Mouse (Mus musculus) spleen, postnatal 4 days (tissue): ENCODE results near the gene Ar.

ENCODE experiments used
- DNase-seq, 2 experiments: peaks; one replicate each; pipeline ENCODE4 v3.0.0; 2022; ENCODE audit warnings: low spot score in 2 of 2

The Ar gene

DNA sequence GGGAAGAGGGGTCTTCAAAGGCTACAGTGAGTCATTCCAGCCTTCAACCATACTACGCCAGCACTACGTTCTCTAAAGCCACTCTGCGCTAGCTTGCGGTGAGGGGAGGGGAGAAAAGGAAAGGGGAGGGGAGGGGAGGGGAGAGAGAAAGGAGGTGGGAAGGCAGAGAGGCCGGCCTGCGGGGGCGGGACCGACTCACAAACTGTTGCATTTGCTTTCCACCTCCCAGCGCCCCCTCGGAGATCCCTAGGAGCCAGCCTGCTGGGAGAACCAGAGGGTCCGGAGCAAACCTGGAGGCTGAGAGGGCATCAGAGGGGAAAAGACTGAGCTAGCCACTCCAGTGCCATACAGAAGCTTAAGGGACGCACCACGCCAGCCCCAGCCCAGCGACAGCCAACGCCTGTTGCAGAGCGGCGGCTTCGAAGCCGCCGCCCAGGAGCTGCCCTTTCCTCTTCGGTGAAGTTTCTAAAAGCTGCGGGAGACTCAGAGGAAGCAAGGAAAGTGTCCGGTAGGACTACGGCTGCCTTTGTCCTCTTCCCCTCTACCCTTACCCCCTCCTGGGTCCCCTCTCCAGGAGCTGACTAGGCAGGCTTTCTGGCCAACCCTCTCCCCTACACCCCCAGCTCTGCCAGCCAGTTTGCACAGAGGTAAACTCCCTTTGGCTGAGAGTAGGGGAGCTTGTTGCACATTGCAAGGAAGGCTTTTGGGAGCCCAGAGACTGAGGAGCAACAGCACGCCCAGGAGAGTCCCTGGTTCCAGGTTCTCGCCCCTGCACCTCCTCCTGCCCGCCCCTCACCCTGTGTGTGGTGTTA is at the start of gene Ar:
Ar (plus strand) TSS at position 239 of the 812 bp plus-strand sequence.
- no peak for DNase-seq

DNA sequence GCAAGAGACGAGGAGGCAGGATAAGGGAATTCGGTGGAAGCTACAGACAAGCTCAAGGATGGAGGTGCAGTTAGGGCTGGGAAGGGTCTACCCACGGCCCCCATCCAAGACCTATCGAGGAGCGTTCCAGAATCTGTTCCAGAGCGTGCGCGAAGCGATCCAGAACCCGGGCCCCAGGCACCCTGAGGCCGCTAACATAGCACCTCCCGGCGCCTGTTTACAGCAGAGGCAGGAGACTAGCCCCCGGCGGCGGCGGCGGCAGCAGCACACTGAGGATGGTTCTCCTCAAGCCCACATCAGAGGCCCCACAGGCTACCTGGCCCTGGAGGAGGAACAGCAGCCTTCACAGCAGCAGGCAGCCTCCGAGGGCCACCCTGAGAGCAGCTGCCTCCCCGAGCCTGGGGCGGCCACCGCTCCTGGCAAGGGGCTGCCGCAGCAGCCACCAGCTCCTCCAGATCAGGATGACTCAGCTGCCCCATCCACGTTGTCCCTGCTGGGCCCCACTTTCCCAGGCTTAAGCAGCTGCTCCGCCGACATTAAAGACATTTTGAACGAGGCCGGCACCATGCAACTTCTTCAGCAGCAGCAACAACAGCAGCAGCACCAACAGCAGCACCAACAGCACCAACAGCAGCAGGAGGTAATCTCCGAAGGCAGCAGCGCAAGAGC is 1.3 kb downstream of the Ar start:
- peak in 1 of 2 experiments; percentile 60 for DNase-seq

GRCm38 (mm10) chrX:98150393-98151119 is 2.0 kb downstream of the Ar start:
- DNase-seq, result no peak

- no peak for DNase-seq
Observed at GRCm38 (mm10) chrX:98189759-98190158, 41.2 kb downstream of the Ar start.

DNA sequence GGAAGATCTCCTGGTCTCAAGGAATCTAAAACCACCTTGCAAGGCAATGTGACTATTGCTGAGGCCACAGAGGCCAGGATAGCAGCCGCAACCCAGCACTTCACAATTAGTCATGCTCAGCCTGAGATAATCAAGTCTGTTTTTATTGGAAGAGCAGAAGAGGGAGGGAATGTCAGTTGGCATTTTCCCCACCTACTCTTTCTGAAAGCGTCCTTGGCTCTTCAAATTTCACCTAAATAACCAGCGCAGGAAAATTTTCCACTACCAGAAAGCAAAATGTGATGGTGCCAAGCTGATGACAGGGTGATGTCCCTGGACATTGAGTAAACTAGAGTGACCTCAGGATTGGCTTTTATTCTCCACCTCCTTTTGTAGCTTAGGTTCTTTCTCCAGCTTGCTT is 57.2 kb downstream of the Ar start:
- DNase-seq, result no peak

- no peak for DNase-seq
Observed at GRCm38 (mm10) chrX:98207166-98207565, 58.6 kb downstream of the Ar start.

DNA sequence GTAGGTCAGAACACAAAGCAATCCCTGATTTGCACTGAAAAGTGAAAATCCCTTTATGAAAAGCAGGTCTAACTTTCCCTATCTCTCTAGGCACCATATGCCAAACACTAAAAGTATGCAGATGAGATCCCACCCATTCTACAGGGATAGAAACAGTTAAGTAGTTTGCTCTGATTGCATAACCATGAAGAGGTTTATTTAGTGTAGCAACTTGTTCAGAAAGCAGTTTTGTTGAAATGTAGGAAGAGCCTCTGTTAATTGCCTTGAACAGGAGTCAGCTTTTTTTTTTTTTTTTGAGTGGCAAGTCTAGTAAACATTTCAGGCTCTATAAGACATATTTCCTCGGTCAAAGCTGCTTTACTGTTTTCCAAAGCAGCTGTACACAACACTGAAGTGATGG is 67.5 kb downstream of the Ar start:
- no peak for DNase-seq

DNA sequence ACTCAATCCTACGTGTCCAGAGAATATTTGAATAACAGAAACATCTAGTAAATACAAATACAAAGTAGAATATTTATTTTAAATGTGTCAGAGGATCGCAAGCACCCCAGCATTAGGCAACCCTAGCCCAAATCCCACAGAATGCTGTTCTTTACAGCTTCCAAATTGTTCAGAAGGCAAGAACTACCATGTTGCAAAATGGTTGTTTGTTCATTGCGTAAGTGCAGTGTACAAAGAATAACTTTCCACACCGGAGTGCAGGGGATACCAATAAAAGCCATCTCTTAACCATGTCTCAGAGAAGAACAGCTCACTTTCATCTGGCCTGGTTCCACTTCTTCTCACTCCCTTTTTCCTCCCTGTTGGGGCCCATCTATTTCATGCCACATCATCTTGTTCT is 90.4 kb downstream of the Ar start:
- DNase-seq, result no peak

- no peak for DNase-seq
Observed at GRCm38 (mm10) chrX:98245108-98245507, 96.5 kb downstream of the Ar start.

DNA sequence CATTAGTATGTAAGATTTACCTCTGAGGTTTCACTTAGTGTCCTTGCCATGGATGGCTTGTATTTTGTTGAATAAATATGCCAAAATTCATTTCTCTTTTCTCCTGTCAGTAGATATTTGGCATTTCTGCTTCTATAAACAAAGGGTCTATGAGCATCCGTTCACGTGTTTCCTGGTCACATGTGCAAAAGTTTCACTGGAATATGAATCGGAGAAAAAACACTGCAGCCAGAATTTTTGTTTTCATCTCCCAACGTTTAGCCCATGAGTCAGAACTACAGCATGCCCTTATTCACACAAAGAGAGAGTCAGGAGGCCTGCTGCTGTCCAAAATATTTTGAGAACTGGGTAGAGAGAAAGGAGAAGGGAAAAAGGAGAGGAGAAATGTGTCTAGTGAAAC is 99.8 kb downstream of the Ar start:
- no peak for DNase-seq

DNA sequence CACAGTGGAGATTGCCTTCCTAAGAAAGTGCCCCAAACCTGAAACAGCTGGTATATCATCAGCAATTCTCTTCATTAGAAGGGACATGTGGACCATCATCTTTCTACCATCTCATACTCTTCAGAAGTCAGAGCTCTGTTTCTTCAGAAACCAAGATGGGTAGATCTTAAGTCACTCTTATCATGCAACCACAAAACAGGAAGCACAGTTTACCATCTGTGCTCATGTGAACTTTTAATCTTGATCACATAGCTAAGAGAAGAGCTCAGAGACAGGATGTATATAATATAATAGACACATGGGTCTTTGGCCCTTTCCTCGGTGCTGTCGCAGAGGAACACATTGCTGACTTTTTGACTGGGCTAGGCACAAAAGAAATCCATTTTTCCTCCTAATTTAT is 111.1 kb downstream of the Ar start:
- DNase-seq, result no peak

GRCm38 (mm10) chrX:98265755-98266154 is 117.2 kb downstream of the Ar start:
- no peak for DNase-seq

DNA sequence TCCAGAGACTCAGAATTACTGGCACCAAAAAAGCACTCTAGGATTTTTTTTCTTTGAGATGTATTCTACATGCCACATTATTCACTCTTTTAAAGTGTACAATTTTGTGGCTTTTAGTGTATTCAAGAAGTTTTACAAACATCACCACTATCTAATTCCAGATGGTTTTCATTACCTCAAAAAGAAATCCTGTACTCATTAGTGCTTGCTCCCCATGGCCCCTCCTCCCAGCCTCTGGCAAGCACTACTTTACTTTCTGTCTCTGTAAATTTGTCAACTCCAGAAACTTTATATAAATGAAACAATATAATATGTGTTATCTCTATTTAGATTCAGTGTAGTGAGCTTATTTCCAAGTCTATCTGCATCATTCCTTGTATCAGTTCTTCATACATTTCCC is 122.8 kb downstream of the Ar start:
- DNase-seq, result no peak

DNA sequence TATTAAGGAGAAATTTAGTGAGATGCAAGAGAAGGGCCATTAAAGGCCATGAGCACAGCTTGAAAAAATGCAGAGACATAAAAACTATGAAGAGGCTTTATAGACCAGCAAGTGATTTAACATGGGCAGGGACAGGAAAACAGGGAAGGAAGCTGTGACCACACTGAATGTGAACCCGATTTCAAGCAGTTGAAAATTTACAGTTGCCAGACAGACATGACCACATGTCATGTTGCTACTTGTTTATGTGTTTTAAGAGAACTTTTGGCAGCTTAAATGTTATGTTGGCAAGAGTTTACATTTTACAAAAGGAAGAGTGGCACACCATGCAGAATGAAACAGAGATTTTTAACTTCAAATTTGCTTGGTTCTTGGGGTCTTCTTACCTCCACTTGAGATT is 143.2 kb downstream of the Ar start:
- DNase-seq, result no peak

DNA sequence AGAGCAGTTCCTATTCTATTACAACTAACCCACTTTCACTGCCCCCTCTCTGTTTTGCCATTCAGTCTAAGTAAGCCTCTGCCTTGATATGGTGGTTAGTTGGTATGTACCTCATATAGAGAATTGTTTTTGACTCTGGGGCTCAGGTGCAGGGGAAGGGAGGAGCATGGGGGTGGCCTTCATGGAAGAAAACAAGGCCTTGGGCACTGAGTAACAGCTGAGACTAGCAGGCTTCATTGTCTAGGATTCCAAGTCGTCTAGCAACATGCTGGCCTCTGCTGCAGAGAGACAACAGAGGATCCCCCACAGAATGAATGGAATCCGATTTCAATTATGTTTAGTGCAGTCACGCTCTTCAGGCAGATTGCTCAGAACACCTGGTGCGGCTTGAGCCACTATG is 152.1 kb downstream of the Ar start:
- DNase-seq, result no peak

DNA sequence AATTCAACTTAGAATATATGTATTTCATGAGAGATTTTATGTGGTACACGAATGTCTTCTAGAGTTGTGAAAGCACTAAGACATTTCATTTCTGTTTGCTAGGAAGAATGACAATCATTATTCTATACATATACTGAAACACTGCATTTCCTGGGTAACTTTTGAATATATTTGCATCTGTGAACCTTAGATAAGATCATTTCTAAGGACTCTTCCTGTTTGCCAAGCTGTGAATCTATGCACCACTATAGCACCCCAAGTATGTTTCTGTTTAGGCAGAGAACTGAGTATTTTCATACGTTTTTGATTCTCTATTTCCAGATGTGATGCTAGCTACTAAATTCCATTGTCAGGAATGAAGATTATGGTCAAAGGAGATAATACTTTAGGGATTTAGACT is 153.4 kb downstream of the Ar start:
- no peak for DNase-seq

- no peak for DNase-seq
Observed at GRCm38 (mm10) chrX:98315961-98316360, 167.4 kb downstream of the Ar start.

- no peak for DNase-seq
Observed at GRCm38 (mm10) chrX:98317483-98317882, 168.9 kb downstream of the Ar start.

- DNase-seq, result no peak
Observed at GRCm38 (mm10) chrX:98323105-98323504, 174.5 kb downstream of the Ar start.

DNA sequence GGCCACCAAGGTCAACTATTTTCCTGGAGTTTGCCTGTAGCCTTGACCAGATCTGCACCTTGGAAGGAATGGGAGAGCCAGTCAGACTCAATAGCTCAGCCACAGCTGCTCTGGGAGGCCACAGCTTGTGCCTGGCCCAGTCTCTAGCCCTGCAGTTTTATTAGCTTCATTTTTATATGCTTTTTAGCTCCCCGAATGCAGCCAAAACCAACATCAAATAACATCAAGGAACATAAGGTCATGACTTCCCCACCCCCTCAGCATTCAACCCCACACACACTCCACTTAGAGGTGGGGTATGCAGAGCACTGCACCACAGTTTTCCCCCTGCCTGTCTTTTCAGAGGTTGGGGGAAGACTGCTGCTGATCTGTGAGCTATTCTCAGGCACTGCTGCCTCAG is 198.9 kb downstream of the Ar start:
- no peak for DNase-seq

DNA sequence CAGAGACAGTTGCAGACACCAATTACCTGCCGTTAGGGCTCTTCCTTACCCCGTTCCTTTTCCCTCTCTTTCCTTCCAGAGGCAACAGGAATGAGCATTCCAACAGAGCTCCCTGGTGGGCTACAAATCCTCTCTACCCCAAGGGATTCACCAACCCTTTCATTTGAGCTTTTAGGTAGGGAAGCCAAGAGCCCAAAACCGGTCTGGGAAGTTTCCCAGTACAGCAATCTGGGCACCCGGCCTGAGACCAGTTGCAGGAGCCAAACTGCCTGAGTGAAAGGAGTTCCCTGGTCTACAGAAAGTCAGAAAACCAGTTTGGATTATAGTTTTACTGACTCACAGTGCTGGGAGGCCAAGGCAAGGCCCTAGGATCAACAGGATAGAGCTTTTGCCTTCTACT is 199.5 kb downstream of the Ar start:
- no peak for DNase-seq
